Mouse (Mus musculus) cerebellum, postnatal 14 days (tissue): ENCODE results near the gene Atp1a1.
A peak's percentile ranks its signal among the peaks of the same experiment; 100 is the strongest.

Experiments used
- DNase-seq, 2 experiments: peaks; one replicate each; pipeline ENCODE4 v3.0.0; 2021; ENCODE audit warnings: mixed read lengths in 2 of 2

Atp1a1 gene

GRCm38 (mm10) chr3:101604550-101605223 lies at the start of gene Atp1a1:
Atp1a1 (minus strand) TSS chr3:101604684.
- DNase-seq, result peak; percentile 98 to 99

GRCm38 (mm10) chr3:101653446-101653845 lies 49.0 kb upstream of the Atp1a1 start:
- peak; percentile 77 to 79 for DNase-seq

- DNase-seq, result peak; percentile 73 to 83
These were observed 48.5 kb upstream of the Atp1a1 start for GRCm38 (mm10) chr3:101652967-101653366.

GRCm38 (mm10) chr3:101650328-101650727 lies 45.8 kb upstream of the Atp1a1 start:
- no peak for DNase-seq

GRCm38 (mm10) chr3:101649271-101649670 lies 44.8 kb upstream of the Atp1a1 start:
- DNase-seq, result no peak

GRCm38 (mm10) chr3:101648096-101648793 lies 43.8 kb upstream of the Atp1a1 start:
- DNase-seq, result no peak

- no peak for DNase-seq
These were observed 42.3 kb upstream of the Atp1a1 start for GRCm38 (mm10) chr3:101646806-101647205.

GRCm38 (mm10) chr3:101645569-101646106 lies 41.2 kb upstream of the Atp1a1 start:
- no peak for DNase-seq

GRCm38 (mm10) chr3:101644062-101644802 lies 39.7 kb upstream of the Atp1a1 start:
- DNase-seq, result no peak

- DNase-seq, result no peak
These were observed 38.8 kb upstream of the Atp1a1 start for GRCm38 (mm10) chr3:101643264-101643663.

- no peak for DNase-seq
These were observed 33.7 kb upstream of the Atp1a1 start for GRCm38 (mm10) chr3:101638223-101638622.

GRCm38 (mm10) chr3:101636510-101636909 lies 32.0 kb upstream of the Atp1a1 start:
- DNase-seq, result no peak

GRCm38 (mm10) chr3:101636086-101636485 lies 31.6 kb upstream of the Atp1a1 start:
- no peak for DNase-seq

GRCm38 (mm10) chr3:101634141-101634900 lies 29.8 kb upstream of the Atp1a1 start:
- DNase-seq, result no peak

- peak in 1 of 2 experiments; percentile 33 for DNase-seq
These were observed 23.8 kb upstream of the Atp1a1 start for GRCm38 (mm10) chr3:101628255-101628654.

GRCm38 (mm10) chr3:101624287-101624686 lies 19.8 kb upstream of the Atp1a1 start:
- no peak for DNase-seq

- no peak for DNase-seq
These were observed 14.5 kb upstream of the Atp1a1 start for GRCm38 (mm10) chr3:101619017-101619416.

- no peak for DNase-seq
These were observed 14.0 kb upstream of the Atp1a1 start for GRCm38 (mm10) chr3:101618505-101618904.

- DNase-seq, result no peak
These were observed 13.0 kb upstream of the Atp1a1 start for GRCm38 (mm10) chr3:101617451-101617850.

GRCm38 (mm10) chr3:101617007-101617406 lies 12.5 kb upstream of the Atp1a1 start:
- no peak for DNase-seq

- DNase-seq, result no peak
These were observed 11.4 kb upstream of the Atp1a1 start for GRCm38 (mm10) chr3:101615856-101616255.

GRCm38 (mm10) chr3:101611813-101612491 lies 7.5 kb upstream of the Atp1a1 start:
- no peak for DNase-seq
